Mouse (Mus musculus) c-Kit-positive CD71-negative TER-119-negative erythroid progenitor cells, embryonic 14.5 days (primary cell): ENCODE measurements at regions not wholly inside any gene's neighbourhood (a gene's known extent, or its start where the extent isn't known, plus 50 kb on each side); places are given as distances from the start of the nearest gene placed in this dataset.

ENCODE experiments used
- DNase-seq: peaks from one replicate; pipeline ENCODE4 v3.0.0-alpha.2; 2013; ENCODE audit warnings: low read depth

GRCm38 (mm10) chr10:19140628-19141027 is 125.2 kb upstream of the Tnfaip3 start:
- DNase-seq, result no peak

GRCm38 (mm10) chr10:19139234-19139633 is 123.8 kb upstream of the Tnfaip3 start:
- DNase-seq, result no peak

- DNase-seq, result no peak
These were observed 122.8 kb upstream of the Tnfaip3 start for GRCm38 (mm10) chr10:19138258-19138657.

- no peak for DNase-seq
These were observed 112.3 kb upstream of the Tnfaip3 start for GRCm38 (mm10) chr10:19127581-19128291.

- no peak for DNase-seq
These were observed 111.5 kb upstream of the Tnfaip3 start for GRCm38 (mm10) chr10:19126922-19127321.

GRCm38 (mm10) chr10:19126438-19126837 is 111.0 kb upstream of the Tnfaip3 start:
- no peak for DNase-seq

- DNase-seq, result no peak
These were observed 108.2 kb upstream of the Tnfaip3 start for GRCm38 (mm10) chr10:19123691-19124090.

GRCm38 (mm10) chr10:19122221-19122620 is 106.8 kb upstream of the Tnfaip3 start:
- no peak for DNase-seq

- no peak for DNase-seq
These were observed 104.0 kb upstream of the Tnfaip3 start for GRCm38 (mm10) chr10:19119281-19120049.

GRCm38 (mm10) chr10:19118569-19119280 is 103.3 kb upstream of the Tnfaip3 start:
- DNase-seq, result no peak

GRCm38 (mm10) chr10:19117071-19117605 is 101.7 kb upstream of the Tnfaip3 start:
- DNase-seq, result no peak

GRCm38 (mm10) chr10:19112459-19112858 is 97.0 kb upstream of the Tnfaip3 start:
- no peak for DNase-seq

GRCm38 (mm10) chr10:19105231-19105681 is 89.8 kb upstream of the Tnfaip3 start:
- DNase-seq, result no peak

- no peak for DNase-seq
These were observed 89.3 kb upstream of the Tnfaip3 start for GRCm38 (mm10) chr10:19104671-19105203.

- no peak for DNase-seq
These were observed 84.2 kb upstream of the Tnfaip3 start for GRCm38 (mm10) chr10:19099369-19100285.

- peak; percentile 80 for DNase-seq
These were observed 78.8 kb upstream of the Tnfaip3 start for GRCm38 (mm10) chr10:19094297-19094696.

GRCm38 (mm10) chr10:19093689-19094088 is 78.2 kb upstream of the Tnfaip3 start:
- no peak for DNase-seq

GRCm38 (mm10) chr10:19091949-19092348 is 76.5 kb upstream of the Tnfaip3 start:
- no peak for DNase-seq

- DNase-seq, result no peak
These were observed 75.7 kb upstream of the Tnfaip3 start for GRCm38 (mm10) chr10:19091110-19091509.

- DNase-seq, result no peak
These were observed 71.5 kb upstream of the Tnfaip3 start for GRCm38 (mm10) chr10:19086995-19087394.

GRCm38 (mm10) chr10:19082136-19082535 is 66.7 kb upstream of the Tnfaip3 start:
- DNase-seq, result no peak
